Mouse (Mus musculus): ENCODE data around the gene Hist1h2bp. TPM values are rescaled to one million over a fixed set of nuclear protein-coding genes. Genes with fewer than 3 reads are reported as not detected.

Hist1h2bp gene
- total and polyA plus RNA-seq, 2 experiments from 2014 or later, result 0.55 to 250 TPM

DNA sequence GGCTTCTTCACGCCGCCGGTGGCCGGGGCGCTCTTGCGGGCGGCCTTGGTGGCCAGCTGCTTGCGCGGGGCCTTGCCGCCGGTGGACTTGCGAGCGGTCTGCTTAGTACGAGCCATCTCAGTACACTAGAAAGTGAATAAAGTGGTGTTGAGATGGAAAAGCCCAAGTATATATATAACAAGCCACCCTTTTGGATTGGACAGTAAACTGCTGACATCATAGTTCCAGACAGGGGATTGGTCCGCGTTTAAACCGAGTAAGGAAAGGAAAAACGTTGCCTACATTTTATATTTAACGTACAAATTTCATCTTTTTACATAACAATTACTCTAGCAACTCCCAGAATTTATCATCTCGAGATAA lies 4.0 kb upstream of the Hist1h2bp start, which contains the start of gene Hist1h3i:
TSS of gene Hist1h3i (minus strand) at position 116 of the 363 bp plus-strand sequence.
- Histone ChIP-seq H3K9me3 (replicated peaks; ENCODE audit: control insufficient read depth, low read length) (no peaks in the 10 kb centered on the region), H3K27me3 (ENCODE audit: control insufficient read depth, insufficient read depth, low read length) (no peaks in the 10 kb centered on the region), H3K9ac (replicated peaks; ENCODE audit: low read depth, low read length) (peak within 1 kb of the TSS; percentile 62), H3K4me3 (ENCODE audit: low read depth, low read length) (peak within 1 kb of the TSS; percentile 47), H3K4me1 (ENCODE audit: control insufficient read depth, insufficient read depth) (peaks cover 36% of the 10 kb centered on the region), H3K27ac (ENCODE audit: low read depth) (peak within 1 kb of the TSS; percentile 84), H3K36me3 (replicated peaks; ENCODE audit: control insufficient read depth, insufficient read depth, low read length) (no peaks in the 10 kb centered on the region), H3K4me2 (ENCODE audit: low read depth, low read length) (peak within 1 kb of the TSS; percentile 68)
- no peak for TF ChIP-seq CTCF (IDR thresholded peaks at IDR 0.05; ENCODE audit: low read depth)
- TF ChIP-seq EP300 (IDR thresholded peaks at IDR 0.05; ENCODE audit: low read depth), result no peak
- peak; percentile 67 for ATAC-seq (ENCODE audit: insufficient read depth, low read depth)
- peak; percentile 96 for DNase-seq (ENCODE audit: low spot score)
- WGBS, result under 1% methylated on average over 13 of the region's 20 CpGs

DNA sequence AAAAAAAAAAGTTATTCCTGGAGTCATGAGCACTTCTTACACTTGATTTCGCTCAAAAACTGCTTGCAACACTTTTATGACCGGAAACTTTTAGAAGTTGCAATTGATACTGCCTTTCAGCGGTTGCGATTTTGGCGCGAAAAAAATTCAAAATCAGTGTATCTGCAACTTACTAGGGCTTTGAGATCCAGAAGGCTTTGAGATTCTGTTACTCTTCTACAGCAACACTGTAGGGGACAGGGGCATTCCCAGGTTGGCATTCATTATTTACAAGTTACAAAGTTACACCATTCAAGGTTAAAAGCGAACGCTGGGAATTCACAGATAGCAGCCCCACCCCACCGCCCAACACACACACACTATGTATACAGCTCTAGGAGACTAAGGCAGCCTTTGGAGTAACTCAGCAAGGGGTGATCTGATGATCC lies 3.5 kb upstream of the Hist1h2bp start:
- 4% methylated on average over 9 of the region's 9 CpGs for WGBS
- no peak for ATAC-seq (ENCODE audit: insufficient read depth, low read depth)
- H3K4me1 ChIP-seq (ENCODE audit: control insufficient read depth, insufficient read depth), result peaks cover 34% of the 10 kb centered on the region

DNA sequence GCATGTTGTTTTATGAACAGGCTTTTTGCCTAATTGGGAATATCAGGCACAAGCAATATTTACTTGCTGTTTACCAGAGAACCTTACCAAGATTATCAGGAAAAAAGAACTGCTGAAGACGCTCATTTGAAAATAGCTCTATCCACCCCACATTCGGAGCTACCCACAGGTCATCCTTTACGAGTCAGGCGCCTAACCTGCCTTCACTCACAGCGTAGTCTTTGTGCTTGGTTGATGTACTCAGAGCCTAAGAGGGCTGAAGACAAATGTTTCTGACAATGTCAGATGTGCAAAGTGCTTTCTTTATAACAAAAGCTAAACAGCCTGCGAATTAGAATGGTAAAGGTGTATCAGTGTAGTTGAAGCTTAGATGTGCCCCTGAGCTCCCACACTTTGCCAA lies 3.0 kb upstream of the Hist1h2bp start:
- Histone ChIP-seq H3K27me3 (ENCODE audit: control insufficient read depth, insufficient read depth, low read length) (no peaks in the 10 kb centered on the region), H3K4me2 (ENCODE audit: low read depth, low read length) (peak overlapping the region; percentile 68; the same call in 1 of the 2 replicates), H3K9me3 (replicated peaks; ENCODE audit: control insufficient read depth, low read length) (no peaks in the 10 kb centered on the region), H3K27ac (ENCODE audit: low read depth) (peak overlapping the region; percentile 72), H3K4me3 (ENCODE audit: low read depth, low read length) (no peak overlapping the region), H3K36me3 (replicated peaks; ENCODE audit: control insufficient read depth, insufficient read depth, low read length) (no peaks in the 10 kb centered on the region), H3K9ac (replicated peaks; ENCODE audit: low read depth, low read length) (0 out of 2 replicates have a peak overlapping the region, but pooled peaks have one; percentile 62), H3K4me1 (ENCODE audit: control insufficient read depth, insufficient read depth) (peaks cover 34% of the 10 kb centered on the region)
- DNase-seq (ENCODE audit: low spot score) (no peak), ATAC-seq (ENCODE audit: insufficient read depth, low read depth) (no peak)
- WGBS, result 56% methylated on average over 6 of the region's 6 CpGs
- no peak for TF ChIP-seq EP300 (IDR thresholded peaks at IDR 0.05; ENCODE audit: low read depth)
- no peak for TF ChIP-seq CTCF (IDR thresholded peaks at IDR 0.05; ENCODE audit: low read depth)

More for the DNA sequence above, 3.5 kb upstream of the Hist1h2bp start:
- TF ChIP-seq EP300 (IDR thresholded peaks at IDR 0.05; ENCODE audit: low read depth) (no peak), CTCF (IDR thresholded peaks at IDR 0.05; ENCODE audit: low read depth) (no peak)
- Histone ChIP-seq H3K9me3 (replicated peaks; ENCODE audit: control insufficient read depth, low read length) (no peaks in the 10 kb centered on the region), H3K9ac (replicated peaks; ENCODE audit: low read depth, low read length) (peak overlapping the region; percentile 62; the same call in 1 of the 2 replicates), H3K27me3 (ENCODE audit: control insufficient read depth, insufficient read depth, low read length) (no peaks in the 10 kb centered on the region), H3K4me2 (ENCODE audit: low read depth, low read length) (peak overlapping the region; percentile 68), H3K4me3 (ENCODE audit: low read depth, low read length) (peak overlapping the region; percentile 47), H3K36me3 (replicated peaks; ENCODE audit: control insufficient read depth, insufficient read depth, low read length) (no peaks in the 10 kb centered on the region), H3K27ac (ENCODE audit: low read depth) (peak overlapping the region; percentile 72)
- no peak for DNase-seq (ENCODE audit: low spot score)

DNA sequence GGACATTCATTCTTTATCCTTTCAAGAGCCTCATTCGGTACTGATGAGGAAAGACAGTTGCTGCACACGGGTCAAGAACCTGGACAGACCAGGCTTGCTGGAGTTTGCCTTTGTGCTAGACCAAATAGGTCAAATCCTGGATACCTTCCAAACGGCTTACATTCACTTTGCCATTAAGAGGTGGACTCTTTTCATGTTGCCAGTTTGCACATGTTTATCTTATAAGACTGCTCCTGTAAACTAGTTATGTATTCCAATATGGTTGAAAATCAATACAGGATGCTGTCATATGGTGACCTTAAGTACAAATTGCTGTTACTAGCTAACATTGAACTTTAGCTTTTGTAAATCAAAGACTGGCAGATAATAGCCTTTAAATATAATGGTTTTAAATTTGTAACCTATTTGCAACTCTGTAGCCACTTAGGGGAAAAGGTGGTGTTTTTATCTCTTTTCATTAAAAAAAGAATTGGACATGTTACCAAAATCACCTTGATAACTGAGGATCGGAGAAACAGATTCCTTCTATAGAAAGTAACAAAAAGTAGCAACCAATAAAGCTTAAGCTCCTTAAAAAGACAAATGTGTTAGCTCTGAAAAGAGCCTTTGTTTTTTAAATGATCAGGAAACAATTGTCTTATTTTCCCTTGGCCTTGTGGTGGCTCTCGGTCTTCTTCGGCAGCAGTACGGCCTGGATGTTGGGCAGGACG lies 917 bp upstream of the Hist1h2bp start:
- Histone ChIP-seq H3K4me3 (ENCODE audit: low read depth, low read length) (peak overlapping the region; percentile 45), H3K9me3 (replicated peaks; ENCODE audit: control insufficient read depth, low read length) (no peaks in the 10 kb centered on the region), H3K4me1 (ENCODE audit: control insufficient read depth, insufficient read depth) (peaks cover 34% of the 10 kb centered on the region), H3K27ac (ENCODE audit: low read depth) (peak overlapping the region; percentile 77), H3K4me2 (ENCODE audit: low read depth, low read length) (peak overlapping the region; percentile 50), H3K36me3 (replicated peaks; ENCODE audit: control insufficient read depth, insufficient read depth, low read length) (no peaks in the 10 kb centered on the region), H3K9ac (replicated peaks; ENCODE audit: low read depth, low read length) (no peak overlapping the region; the same call in 1 of the 2 replicates), H3K27me3 (ENCODE audit: control insufficient read depth, insufficient read depth, low read length) (no peaks in the 10 kb centered on the region)
- WGBS, result 11% methylated on average over 8 of the region's 8 CpGs
- no peak for TF ChIP-seq CTCF (IDR thresholded peaks at IDR 0.05; ENCODE audit: low read depth)
- no peak for TF ChIP-seq EP300 (IDR thresholded peaks at IDR 0.05; ENCODE audit: low read depth)
- ATAC-seq (ENCODE audit: insufficient read depth, low read depth) (no peak), DNase-seq (ENCODE audit: low spot score) (no peak)

DNA sequence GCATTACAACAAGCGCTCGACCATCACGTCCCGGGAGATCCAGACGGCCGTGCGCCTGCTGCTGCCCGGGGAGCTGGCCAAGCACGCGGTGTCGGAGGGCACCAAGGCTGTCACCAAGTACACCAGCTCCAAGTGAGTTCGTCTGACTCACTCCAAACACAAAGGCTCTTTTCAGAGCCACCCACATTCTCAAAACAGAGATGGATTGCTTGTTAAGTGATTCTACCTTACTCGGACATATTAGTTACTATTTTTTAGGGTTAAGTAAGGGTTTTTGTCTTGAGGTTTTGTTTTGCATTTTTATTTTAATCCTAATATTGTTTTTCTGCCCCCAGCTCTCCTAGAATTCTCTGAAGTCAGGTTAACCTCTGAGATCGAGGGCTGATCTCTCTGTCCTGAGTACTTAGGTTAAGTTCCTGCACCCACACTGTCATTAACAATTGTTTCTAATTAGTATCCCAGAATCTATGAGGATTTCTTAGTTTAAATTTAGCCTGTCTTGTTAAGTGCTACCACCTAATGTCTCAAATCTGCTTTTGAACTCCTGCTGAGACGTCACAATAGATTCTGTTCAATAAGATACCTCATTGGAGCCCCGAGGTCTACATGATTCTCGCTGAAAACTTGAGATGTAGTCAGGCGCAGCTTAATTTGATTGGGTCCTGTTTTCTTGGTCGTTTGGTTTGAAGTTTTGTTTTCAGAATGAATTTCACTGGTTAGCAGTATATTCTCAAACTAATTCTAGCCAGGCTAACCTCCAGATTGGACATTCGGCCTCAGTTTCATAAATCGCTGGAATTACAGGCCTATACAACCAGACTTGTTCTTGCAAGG lies 716 bp downstream of the Hist1h2bp start:
- no peak for TF ChIP-seq EP300 (IDR thresholded peaks at IDR 0.05; ENCODE audit: low read depth)
- peaks cover 30% of the 10 kb centered on the region for H3K4me1 ChIP-seq (ENCODE audit: control insufficient read depth, insufficient read depth)
- H3K27ac ChIP-seq (ENCODE audit: low read depth), result peak overlapping the region; percentile 77
- peak overlapping the region; percentile 50 for H3K4me2 ChIP-seq (ENCODE audit: low read depth, low read length)
- 37% methylated on average over 14 of the region's 21 CpGs for WGBS
- no peak for DNase-seq (ENCODE audit: low spot score)
- no peaks in the 10 kb centered on the region for H3K27me3 ChIP-seq (ENCODE audit: control insufficient read depth, insufficient read depth, low read length)
- no peaks in the 10 kb centered on the region for H3K9me3 ChIP-seq (replicated peaks; ENCODE audit: control insufficient read depth, low read length)
- H3K36me3 ChIP-seq (replicated peaks; ENCODE audit: control insufficient read depth, insufficient read depth, low read length), result no peaks in the 10 kb centered on the region
- H3K4me3 ChIP-seq (ENCODE audit: low read depth, low read length), result peak overlapping the region; percentile 45; the same call in 1 of the 2 replicates
- H3K9ac ChIP-seq (replicated peaks; ENCODE audit: low read depth, low read length), result no peak overlapping the region; the same call in 1 of the 2 replicates
- peak; percentile 13; the same call in 1 of the 2 replicates for ATAC-seq (ENCODE audit: insufficient read depth, low read depth)
